In the genomic region with DNA sequence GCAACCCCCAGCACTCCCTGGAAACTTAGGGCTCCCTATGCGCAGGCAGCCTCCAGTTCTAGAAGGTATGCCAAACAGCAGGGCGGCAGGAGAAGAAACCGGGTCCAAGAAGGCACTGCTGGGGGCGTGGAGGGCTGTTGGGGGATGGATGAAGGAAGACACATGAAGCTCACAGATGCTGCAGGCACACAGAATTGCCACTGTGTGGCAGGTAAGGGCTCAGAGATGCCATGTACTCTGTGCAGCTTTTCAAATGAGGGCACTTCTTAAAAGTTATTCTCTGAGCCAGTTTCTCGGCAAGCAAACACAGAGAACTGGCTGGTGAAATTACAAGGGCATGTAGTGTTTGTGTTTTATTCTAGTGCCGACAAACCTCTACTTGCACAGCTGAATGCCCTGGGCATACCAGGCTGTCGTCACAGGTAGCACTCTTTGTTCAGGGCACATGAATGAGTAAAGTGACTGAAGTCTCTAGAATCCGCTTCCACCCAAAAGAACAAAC, we compare ENCODE assay signal across 8 mouse cellular contexts.
DNase-seq lines count a peak whose midpoint lies in the region; ATAC-seq and TF ChIP-seq lines count a peak whose summit lies in the region.

No protein-coding gene starts in this region.

- no peaks in the 10 kb centered on the region for H3K36me3 ChIP-seq in forebrain, embryonic 15.5 days
- no peaks in the 10 kb centered on the region for H3K36me3 ChIP-seq in midbrain, embryonic 14.5 days (ENCODE audit: control insufficient read depth, insufficient read depth, low read length)

- no peaks in the 10 kb centered on the region for H3K27me3 ChIP-seq in forebrain, embryonic 15.5 days
- no peaks in the 10 kb centered on the region for H3K27me3 ChIP-seq in midbrain, embryonic 14.5 days (ENCODE audit: control insufficient read depth, insufficient read depth, low read length)

- H3K4me3 ChIP-seq in layer of hippocampus, adult 2 months: no peak overlapping the region
- H3K4me3 ChIP-seq in forebrain, embryonic 15.5 days: no peak overlapping the region
- no peak overlapping the region for H3K4me3 ChIP-seq in midbrain, embryonic 14.5 days (replicated peaks; ENCODE audit: low read depth, low read length)

- H3K9ac ChIP-seq in forebrain, embryonic 15.5 days (replicated peaks): 0 out of 2 replicates have a peak overlapping the region, but pooled peaks have one; percentile 7
- H3K9ac ChIP-seq in midbrain, embryonic 14.5 days (replicated peaks; ENCODE audit: low read length): no peak overlapping the region

- peaks cover 31% of the 10 kb centered on the region for H3K4me1 ChIP-seq in forebrain, embryonic 15.5 days
- H3K4me1 ChIP-seq in midbrain, embryonic 14.5 days (ENCODE audit: control insufficient read depth, insufficient read depth, low read length): peaks cover 29% of the 10 kb centered on the region

- H3K27ac ChIP-seq in layer of hippocampus, adult 2 months: no peak overlapping the region
- no peak overlapping the region for H3K27ac ChIP-seq in forebrain, embryonic 15.5 days (replicated peaks)
- H3K27ac ChIP-seq in midbrain, embryonic 14.5 days (replicated peaks; ENCODE audit: low read depth, low read length): no peak overlapping the region; the same call in 1 of the 2 replicates

- H3K9me3 ChIP-seq in forebrain, embryonic 15.5 days: no peaks in the 10 kb centered on the region
- no peaks in the 10 kb centered on the region for H3K9me3 ChIP-seq in midbrain, embryonic 14.5 days (ENCODE audit: control insufficient read depth, low read length)

- 0 out of 2 replicates have a peak, but pooled peaks have one; percentile 38 for ATAC-seq in cerebellum, adult (ENCODE audit: insufficient number of reproducible peaks, low FRiP score, low TSS enrichment)
- peak; percentile 61; the same call in 1 of the 2 replicates for ATAC-seq in forebrain, embryonic 15.5 days (replicated peaks)
- ATAC-seq in midbrain, embryonic 14.5 days (ENCODE audit: low FRiP score, low TSS enrichment): no peak; the same call in 1 of the 2 replicates

- DNase-seq in cerebellum, adult 8-10 months: no peak
- DNase-seq in layer of hippocampus, adult 2 months (ENCODE audit: low spot score in 2 of 2): no peak
- no peak for DNase-seq in layer of hippocampus, adult 9-10 months (ENCODE audit: low spot score)
- DNase-seq in midbrain, embryonic 14.5 days: peak; percentile 50
- no peak for DNase-seq in adrenal gland, postnatal 4 days (ENCODE audit: low spot score in 2 of 2)
- DNase-seq in frontal cortex, postnatal 36 days (ENCODE audit: low spot score in 2 of 2): no peak

- WGBS in forebrain, embryonic 15.5 days: 21% methylated on average over 8 of the region's 8 CpGs
- 48% methylated on average over 8 of the region's 8 CpGs for WGBS in midbrain, embryonic 14.5 days

- H3K4me2 ChIP-seq in forebrain, embryonic 15.5 days (replicated peaks): peak overlapping the region; percentile 23
- peak overlapping the region; percentile 30 for H3K4me2 ChIP-seq in midbrain, embryonic 14.5 days (ENCODE audit: low read length)

- peak; percentile 51 for TF ChIP-seq CTCF in layer of hippocampus, adult 2 months (conservative IDR thresholded peaks at IDR 0.05)
